Mouse (Mus musculus) olfactory bulb, adult 2 months (tissue): ENCODE results near the gene Entpd5. TPM values are rescaled to one million over a fixed set of nuclear protein-coding genes. Genes with fewer than 3 reads are reported as not detected.

Experiments used
- H3K27ac ChIP-seq: fragments of 200-500 bp; 2 replicates; pipeline ENCODE4 v1.5.1; 2012; ENCODE audit warnings: low read depth, low read length; ENCODE audit not compliant: insufficient read depth
- H3K4me1 ChIP-seq: fragments of 200-500 bp; 2 replicates; pipeline ENCODE4 v1.6.1; 2012; ENCODE audit warnings: low read length; ENCODE audit not compliant: control insufficient read depth, insufficient read depth
- H3K4me3 ChIP-seq: fragments of 200-500 bp; 2 replicates; pipeline ENCODE4 v1.5.1; 2012; ENCODE audit warnings: mild to moderate bottlenecking, low read depth, low read length, moderate library complexity; ENCODE audit not compliant: insufficient read depth
- CTCF ChIP-seq: fragments of 200-500 bp; IDR thresholded peaks from 2 replicates; pipeline ENCODE4 v1.5.1; 2012; ENCODE audit warnings: low read depth, mild to moderate bottlenecking, low read length, moderate library complexity; ENCODE audit not compliant: insufficient read depth
- POLR2A ChIP-seq: fragments of 200-500 bp; IDR thresholded peaks from 2 replicates; pipeline ENCODE4 v1.6.1; 2012; ENCODE audit warnings: mild to moderate bottlenecking, low read depth, low read length, moderate library complexity; ENCODE audit not compliant: insufficient read depth
- WGBS: fragments of 180-500 bp; shearing (Covaris S2); methylation state at CpG from one replicate; pipeline ENCODE4 v1.1.7; 2018; 5-methylcytosine and 5-hydroxymethylcytosine counted together
- polyA plus RNA-seq: library from polyadenylated mRNA; stranded (reverse); fragments of >200 nt; gene quantifications from 2 replicates; pipeline ENCODE4 v1.2.4, GENCODE M21; 2012; ENCODE audit warnings: low replicate concordance; ENCODE audit not compliant: missing spikeins, insufficient read depth, insufficient read length

The Entpd5 gene
- polyA plus RNA-seq, 1 experiment: not detected

DNA sequence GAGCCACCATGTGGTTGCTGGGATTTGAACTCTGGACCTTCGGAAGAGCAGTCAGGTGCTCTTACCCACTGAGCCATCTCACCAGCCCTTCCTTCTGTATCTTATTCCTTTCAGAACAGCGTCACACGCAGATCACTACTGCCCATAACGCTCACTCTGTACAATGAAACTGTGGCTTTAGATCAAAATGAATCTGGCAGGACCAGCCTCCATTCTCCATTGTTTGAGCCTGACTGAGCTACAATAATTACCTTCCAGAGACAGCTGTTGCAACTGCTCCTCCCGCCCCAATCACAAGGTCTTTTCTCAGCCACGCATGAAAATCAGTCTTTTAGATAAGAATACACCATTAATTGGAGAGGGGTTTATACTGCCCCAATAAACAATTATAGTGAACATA is 4.3 kb downstream of the Entpd5 start:
- no peak overlapping the region for H3K27ac ChIP-seq
- 39% methylated on average over 6 of the region's 6 CpGs for WGBS
- H3K4me3 ChIP-seq: no peak overlapping the region
- TF ChIP-seq CTCF (no peak), POLR2A (no peak)
- H3K4me1 ChIP-seq: no peaks in the 10 kb centered on the region

DNA sequence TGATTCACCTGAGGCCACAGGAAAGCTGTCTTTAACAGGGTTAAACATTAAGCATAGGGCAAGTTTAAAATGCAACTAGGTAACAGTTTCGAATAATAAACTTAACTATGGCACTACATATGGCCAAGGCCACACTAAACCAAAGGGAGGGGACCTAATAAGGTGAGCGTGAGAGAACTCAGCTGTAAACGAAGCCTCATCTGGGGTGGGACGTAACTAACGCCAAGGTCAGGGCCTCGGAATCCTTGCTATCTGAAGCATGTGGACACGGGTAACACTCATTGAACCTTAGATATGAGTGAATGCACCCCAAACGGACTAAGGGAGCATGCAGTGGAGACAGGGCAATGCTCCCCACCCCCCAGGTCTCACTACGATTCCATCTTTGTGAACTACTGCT is 5.9 kb downstream of the Entpd5 start:
- no peaks in the 10 kb centered on the region for H3K4me1 ChIP-seq
- 89% methylated on average over 9 of the region's 9 CpGs for WGBS
- TF ChIP-seq CTCF: no peak

DNA sequence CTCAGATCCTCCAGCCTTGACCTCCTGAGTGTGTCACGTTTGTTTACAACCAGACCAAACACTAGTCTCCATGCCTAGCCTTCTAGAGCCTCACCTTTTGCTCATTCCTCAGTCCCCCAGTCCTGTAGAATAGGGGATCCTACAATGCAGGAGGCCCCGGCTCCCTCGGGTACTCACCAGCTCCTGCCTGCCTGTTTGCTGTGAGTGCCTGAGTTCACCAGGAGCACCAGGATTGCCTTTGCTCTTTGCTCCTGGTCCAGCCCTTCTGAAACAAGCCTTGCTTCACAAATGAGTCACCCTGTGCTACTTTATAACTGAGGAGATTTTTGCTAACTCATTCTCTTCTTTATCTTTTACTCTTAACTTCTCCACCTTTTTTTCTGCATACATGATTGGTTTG is 8.2 kb downstream of the Entpd5 start:
- Histone ChIP-seq H3K27ac (no peak overlapping the region), H3K4me3 (no peak overlapping the region), H3K4me1 (no peaks in the 10 kb centered on the region)
- TF ChIP-seq CTCF (no peak), POLR2A (no peak)
- 76% methylated on average over 3 of the region's 3 CpGs for WGBS

More for the DNA sequence above, 5.9 kb downstream of the Entpd5 start:
- no peak overlapping the region for H3K27ac ChIP-seq
- H3K4me3 ChIP-seq: no peak overlapping the region

DNA sequence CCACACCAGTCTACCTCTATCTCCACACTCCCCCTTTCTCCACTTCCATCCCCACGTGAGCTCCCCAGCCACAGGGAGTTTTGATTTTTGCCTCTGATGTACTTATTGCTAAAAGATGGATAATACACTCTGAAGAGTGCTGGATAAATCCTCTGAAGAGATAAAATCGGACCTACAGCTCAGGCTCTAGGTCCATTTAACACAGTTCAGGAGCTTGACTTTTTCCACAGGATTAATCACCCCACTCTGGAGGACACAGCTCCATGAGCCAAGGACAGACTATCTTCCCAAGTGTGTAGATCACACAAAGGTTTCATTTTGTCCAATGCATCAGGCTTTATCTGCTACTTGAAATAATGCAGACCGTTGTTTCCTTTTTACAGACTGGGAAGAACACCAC is 8.8 kb downstream of the Entpd5 start:
- WGBS: 88% methylated on average over 3 of the region's 3 CpGs

DNA sequence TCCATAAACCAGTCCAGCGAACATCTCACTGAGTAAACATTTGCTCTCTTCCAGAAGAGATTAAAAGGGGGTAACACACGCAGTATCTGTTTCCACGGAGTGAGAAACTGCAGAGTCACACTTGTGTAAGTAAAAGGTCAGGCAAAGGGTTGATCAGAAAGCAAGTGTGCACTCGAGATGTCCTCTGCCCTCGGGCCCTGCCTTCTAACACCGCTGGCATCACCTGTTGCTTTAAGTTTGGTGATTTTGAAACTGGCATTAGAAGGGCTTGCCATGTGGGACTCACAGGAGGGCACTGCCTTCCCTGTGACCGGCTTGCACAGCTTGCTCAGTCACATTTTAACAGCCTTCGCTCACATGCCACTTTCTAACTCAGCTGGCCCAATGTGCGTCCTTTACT is 9.2 kb downstream of the Entpd5 start:
- Histone ChIP-seq H3K4me3 (no peak overlapping the region), H3K27ac (no peak overlapping the region), H3K4me1 (no peaks in the 10 kb centered on the region)
- 83% methylated on average over 9 of the region's 9 CpGs for WGBS
- TF ChIP-seq POLR2A (no peak), CTCF (no peak)

More for the DNA sequence above, 8.8 kb downstream of the Entpd5 start:
- no peak overlapping the region for H3K4me3 ChIP-seq
- H3K27ac ChIP-seq: no peak overlapping the region
- no peaks in the 10 kb centered on the region for H3K4me1 ChIP-seq
- TF ChIP-seq POLR2A (no peak), CTCF (no peak)

DNA sequence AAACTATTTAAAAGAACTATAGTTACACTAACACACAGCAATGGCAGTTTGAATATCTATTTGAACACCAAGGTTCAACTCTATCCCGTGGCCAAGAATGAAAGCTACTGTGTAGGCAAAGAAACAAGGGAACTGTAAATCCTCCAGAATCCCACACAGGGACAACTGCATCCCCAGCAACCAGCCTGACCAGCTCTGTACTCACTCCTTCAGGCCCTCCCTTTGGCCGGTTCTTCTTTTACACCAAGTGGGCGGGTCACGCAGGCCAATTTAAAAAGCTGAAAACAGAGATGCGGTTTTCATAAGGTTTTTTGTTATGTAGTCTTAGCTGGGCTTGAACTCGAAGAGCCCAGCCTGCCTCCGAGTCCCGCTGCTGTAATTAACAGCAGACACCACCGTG is 9.7 kb downstream of the Entpd5 start:
- Histone ChIP-seq H3K4me3 (no peak overlapping the region), H3K4me1 (no peaks in the 10 kb centered on the region), H3K27ac (no peak overlapping the region)
- TF ChIP-seq CTCF (no peak), POLR2A (no peak)
- 86% methylated on average over 9 of the region's 9 CpGs for WGBS

DNA sequence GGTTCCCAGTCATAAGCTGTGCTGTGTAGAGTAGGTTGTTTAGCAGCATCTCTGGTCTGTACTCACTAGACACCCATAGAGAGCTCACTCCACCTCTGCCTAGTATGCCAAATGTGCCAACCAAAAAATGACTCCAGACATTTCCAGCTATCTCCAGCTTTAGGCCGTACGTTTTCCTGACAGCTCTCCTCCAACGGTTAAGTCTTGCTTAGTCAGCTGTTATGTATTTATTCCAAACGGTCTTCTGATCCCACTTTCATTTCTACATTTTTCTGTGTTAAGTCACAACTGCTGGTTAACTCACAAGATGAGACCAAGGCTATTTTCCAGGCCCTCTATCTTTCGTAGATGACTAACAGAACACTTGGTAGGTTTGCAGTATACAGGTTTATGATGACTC is 10.2 kb downstream of the Entpd5 start:
- TF ChIP-seq POLR2A (no peak), CTCF (no peak)
- no peaks in the 10 kb centered on the region for H3K4me1 ChIP-seq
- no peak overlapping the region for H3K27ac ChIP-seq
- no peak overlapping the region for H3K4me3 ChIP-seq
- whole genome bisulfite sequencing: 92% methylated on average over 5 of the region's 5 CpGs

DNA sequence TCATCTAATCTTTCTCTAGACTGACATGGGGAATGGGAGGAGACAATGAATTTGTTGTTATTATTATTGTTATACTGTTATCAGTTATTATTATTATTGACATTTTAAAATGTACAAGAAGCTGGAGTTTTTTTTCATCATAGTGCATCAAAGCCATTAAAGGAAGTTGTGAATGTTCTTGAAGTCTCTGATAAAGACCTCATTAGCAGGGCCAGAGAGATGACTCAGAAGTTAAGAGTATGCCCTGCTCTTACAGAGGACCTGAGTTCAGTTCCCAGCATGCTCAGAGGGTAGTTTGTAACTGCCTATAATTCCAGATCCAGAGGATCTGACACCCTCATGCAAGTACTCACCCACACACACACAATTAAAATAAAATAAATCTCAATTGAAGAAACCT is 11.1 kb downstream of the Entpd5 start:
- TF ChIP-seq POLR2A (no peak), CTCF (no peak)
- Histone ChIP-seq H3K27ac (no peak overlapping the region), H3K4me3 (no peak overlapping the region), H3K4me1 (no peaks in the 10 kb centered on the region)

DNA sequence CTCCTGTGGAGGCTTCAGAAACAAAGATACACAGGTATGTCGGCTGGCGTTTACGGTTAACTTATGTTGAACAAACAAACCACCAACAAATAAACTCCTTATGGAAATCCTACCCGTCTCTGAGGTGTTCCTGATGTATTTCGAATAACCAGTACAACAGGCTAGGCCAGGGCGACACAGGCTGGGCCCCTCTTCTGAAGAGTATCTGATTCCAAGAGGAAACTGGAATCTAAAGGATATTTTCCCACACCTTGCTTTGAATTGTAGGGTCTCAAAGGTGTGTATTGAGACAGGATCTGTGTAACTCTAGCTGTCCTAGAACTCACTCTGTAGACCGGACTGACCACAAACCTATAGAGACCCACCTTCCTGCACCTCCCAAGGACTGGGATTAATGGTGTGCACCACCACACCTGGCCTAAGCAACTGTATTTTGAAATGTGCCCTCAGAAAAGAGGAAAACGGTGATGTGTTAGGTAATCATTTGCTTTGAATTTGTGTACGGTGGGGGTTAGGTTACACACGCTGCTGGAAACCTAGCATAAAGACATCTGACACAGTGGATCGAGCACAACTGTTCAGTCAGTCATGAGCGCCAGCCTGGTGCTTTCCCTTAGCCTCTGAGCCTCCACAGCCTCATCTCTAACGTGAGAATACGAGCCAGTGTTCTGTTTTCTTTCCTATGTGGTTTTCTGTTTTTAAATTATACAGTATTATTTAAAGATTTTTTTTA is 11.7 kb downstream of the Entpd5 start:
- no peak overlapping the region for H3K4me3 ChIP-seq
- WGBS: 91% methylated on average over 14 of the region's 14 CpGs
- TF ChIP-seq CTCF (no peak), POLR2A (no peak)
- H3K27ac ChIP-seq: no peak overlapping the region
- H3K4me1 ChIP-seq: no peaks in the 10 kb centered on the region

DNA sequence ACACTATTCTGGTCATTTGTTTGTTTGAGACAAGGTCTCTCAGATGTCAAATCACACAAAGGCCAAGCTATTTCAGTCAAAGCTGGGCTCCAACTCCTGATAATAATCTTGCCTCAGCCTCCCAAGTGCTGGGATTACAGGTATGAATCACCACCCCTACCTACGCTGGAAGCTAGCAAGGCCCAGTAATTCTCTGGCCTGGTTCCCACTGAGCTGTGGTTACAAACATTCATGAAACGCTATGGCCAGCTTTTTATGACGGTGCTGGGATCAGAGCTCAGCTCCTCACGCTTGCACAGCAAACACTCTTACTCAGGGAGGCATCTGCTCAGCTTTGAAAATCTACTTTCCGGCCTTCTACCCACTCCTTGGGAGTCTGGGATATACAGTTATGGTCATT is 15.0 kb downstream of the Entpd5 start:
- H3K27ac ChIP-seq: no peak overlapping the region
- H3K4me3 ChIP-seq: no peak overlapping the region
- no peaks in the 10 kb centered on the region for H3K4me1 ChIP-seq
- TF ChIP-seq CTCF: no peak
- no peak for TF ChIP-seq POLR2A
- 88% methylated on average over 5 of the region's 5 CpGs for WGBS
